Mouse (Mus musculus) bone marrow macrophage, adult 2 months (primary cell): ENCODE results near the gene Olfr339. TPM values are rescaled to one million over a fixed set of nuclear protein-coding genes. Genes with fewer than 3 reads are reported as not detected.
"Not testable (repeated sequence)": the region's sequence is repeated elsewhere in the genome, so short reads cannot be mapped to it uniquely, and the experiment has no call there.

Experiments
- H3K27ac ChIP-seq: 2 replicates; pipeline ENCODE4 v1.5.1; 2012; ENCODE audit warnings: low read depth, low read length; ENCODE audit not compliant: insufficient read depth
- H3K4me1 ChIP-seq: 2 replicates; pipeline ENCODE4 v1.6.1; 2012; ENCODE audit warnings: low read length; ENCODE audit not compliant: control insufficient read depth, insufficient read depth
- H3K4me3 ChIP-seq: 2 replicates; pipeline ENCODE4 v1.5.1; 2012; ENCODE audit warnings: mild to moderate bottlenecking, low read length, moderate library complexity; ENCODE audit not compliant: insufficient read depth
- CTCF ChIP-seq: IDR thresholded peaks from 2 replicates; pipeline ENCODE4 v1.5.1; 2012; ENCODE audit warnings: low read depth, mild to moderate bottlenecking, low read length, moderate library complexity
- POLR2A ChIP-seq: IDR thresholded peaks from 2 replicates; pipeline ENCODE4 v1.6.1; 2012; ENCODE audit warnings: mild to moderate bottlenecking, low read depth, low read length, borderline replicate concordance
- polyA plus RNA-seq: library from polyadenylated mRNA; stranded (reverse); fragments of >200 nt; gene quantifications from 2 replicates; pipeline ENCODE4 v1.2.4, GENCODE M21; 2012; ENCODE audit not compliant: missing spikeins, insufficient read depth, insufficient read length

Olfr339 gene
- polyA plus RNA-seq: not detected in 2 replicates

DNA sequence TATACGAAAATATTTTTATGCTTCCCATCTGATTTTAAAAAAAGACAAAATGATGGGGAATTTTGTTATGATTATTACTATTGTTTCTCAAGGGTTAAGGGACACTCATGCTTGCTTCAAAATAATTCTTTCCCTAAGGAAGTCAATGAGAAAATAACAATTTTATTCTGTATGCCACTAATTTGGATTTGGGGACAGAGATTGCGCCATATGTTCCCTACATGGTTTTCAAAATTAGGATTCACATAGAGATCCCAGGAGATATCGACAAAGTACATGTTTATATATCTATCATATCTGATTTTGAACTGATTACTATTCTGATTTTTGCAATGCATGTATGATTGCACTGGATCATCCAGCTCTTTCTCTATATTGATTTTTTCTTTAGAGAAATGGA, at the start of gene Olfr339:
TSS of gene Olfr339 (plus strand) at position 301 of the 400 bp plus-strand sequence.
- Histone ChIP-seq H3K4me3 (no peak within 1 kb of the TSS), H3K27ac (no peak within 1 kb of the TSS), H3K4me1 (no peaks in the 10 kb centered on the region)
- TF ChIP-seq POLR2A: no peak
- no peak for TF ChIP-seq CTCF

DNA sequence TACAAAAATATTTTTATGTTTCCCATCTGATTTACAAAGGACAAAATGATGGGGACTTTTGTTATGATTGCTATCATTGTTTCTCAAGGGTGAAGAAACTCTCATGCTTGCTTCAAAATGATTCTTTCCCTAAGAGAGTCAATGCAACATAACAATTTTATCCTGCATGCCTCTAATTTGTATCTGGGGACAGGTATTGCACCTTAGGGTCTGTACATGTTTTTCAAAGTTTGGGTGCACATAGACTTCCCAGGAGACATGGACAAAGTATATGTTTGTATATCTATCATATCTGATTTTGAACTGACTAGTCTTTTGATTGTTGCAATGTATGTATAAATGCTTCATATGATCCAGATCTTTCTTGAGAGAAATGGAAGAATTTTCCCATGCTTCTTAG, 45.5 kb upstream of the Olfr339 start, which contains the start of gene Olfr338:
TSS of gene Olfr338 (plus strand) at position 301 of the 400 bp plus-strand sequence.
- no peak within 1 kb of the TSS for H3K4me3 ChIP-seq
- TF ChIP-seq CTCF (no peak), POLR2A (no peak)
- no peaks in the 10 kb centered on the region for H3K4me1 ChIP-seq
- no peak within 1 kb of the TSS for H3K27ac ChIP-seq

- H3K4me1 ChIP-seq, H3K27ac ChIP-seq, H3K4me3 ChIP-seq: not testable (repeated sequence)
These were observed 3.6 kb upstream of the Olfr339 start for GRCm38 (mm10) chr2:36415174-36415573.

DNA sequence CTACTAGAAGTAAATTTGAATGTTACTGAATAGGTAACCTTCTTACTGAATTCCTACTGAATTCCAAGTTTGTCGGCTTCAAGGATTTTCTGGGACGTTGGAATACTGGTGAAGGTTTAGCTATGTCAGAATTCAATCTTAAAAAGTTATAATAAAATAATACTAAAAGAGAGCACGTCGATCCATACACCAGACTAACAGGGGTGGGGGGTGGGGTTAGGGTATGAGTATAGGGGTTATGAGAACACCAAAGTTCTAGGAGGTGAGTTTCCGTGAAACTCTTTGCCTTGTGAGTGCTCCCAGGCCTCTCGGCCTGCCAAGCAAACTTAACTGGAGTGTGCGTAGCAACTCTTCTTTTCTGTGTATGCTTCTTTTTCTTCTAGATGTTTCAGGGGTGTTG, 3.2 kb upstream of the Olfr339 start:
- not testable (repeated sequence) for H3K4me3 ChIP-seq, H3K27ac ChIP-seq, H3K4me1 ChIP-seq

GRCm38 (mm10) chr2:36452287-36452686, 33.5 kb downstream of the Olfr339 start, which contains the start of gene Olfr340:
TSS of gene Olfr340 (plus strand) at chr2:36452587.
- H3K4me1 ChIP-seq: no peaks in the 10 kb centered on the region
- no peak within 1 kb of the TSS for H3K27ac ChIP-seq
- TF ChIP-seq POLR2A (no peak), CTCF (no peak)
- H3K4me3 ChIP-seq: no peak within 1 kb of the TSS

GRCm38 (mm10) chr2:36473634-36474033, 54.9 kb downstream of the Olfr339 start:
- H3K4me3 ChIP-seq: no peak overlapping the region
- no peak overlapping the region for H3K27ac ChIP-seq
- TF ChIP-seq POLR2A (no peak), CTCF (no peak)
- no peaks in the 10 kb centered on the region for H3K4me1 ChIP-seq

Other genes starting within 250 kb of the Olfr339 start
- 17.1 and 21.6 TPM in 2 replicates for gene Ptgs1, start 188.5 kb upstream of the Olfr339 start, polyA plus RNA-seq
- not detected in 2 replicates for gene Olfr338, start 45.4 kb upstream of the Olfr339 start, polyA plus RNA-seq
- not detected in 2 replicates for gene Olfr340, start 33.6 kb downstream of the Olfr339 start, polyA plus RNA-seq
- not detected in 2 replicates for gene Olfr341, start 63.5 kb downstream of the Olfr339 start, polyA plus RNA-seq
- gene Olfr342, start 106.1 kb downstream of the Olfr339 start, polyA plus RNA-seq: not detected in 2 replicates
- 0.07 and 0.17 TPM in 2 replicates for gene Olfr344, start 147.7 kb downstream of the Olfr339 start, polyA plus RNA-seq
- gene Olfr345, start 221.1 kb downstream of the Olfr339 start, polyA plus RNA-seq: not detected in 2 replicates